Mouse (Mus musculus) MEL (cell line): ENCODE measurements at regions not wholly inside any gene's neighbourhood (a gene's known extent, or its start where the extent isn't known, plus 50 kb on each side); places are given as distances from the start of the nearest gene placed in this dataset.

ENCODE experiments used
- BHLHE40 ChIP-seq: IDR thresholded peaks from 2 replicates; pipeline ENCODE4 v1.6.1; 2012; ENCODE audit warnings: low read depth, mild to moderate bottlenecking, inconsistent platforms, low read length, improper control_type of control experiment, borderline replicate concordance
- CHD1 ChIP-seq: IDR thresholded peaks from 2 replicates; pipeline ENCODE4 v1.6.1; 2012; ENCODE audit warnings: low read depth, mild to moderate bottlenecking, inconsistent platforms, low read length, improper control_type of control experiment
- CTCF ChIP-seq, 3 experiments: IDR thresholded peaks in 2 of 3; conservative IDR thresholded peaks in 1 of 3; 2 replicates each; pipeline ENCODE4 v1.5.1; 2011 to 2012; ENCODE audit warnings: low read length in 3 of 3, low read depth in 2 of 3, mild to moderate bottlenecking in 2 of 3, improper control_type of control experiment in 1 of 3, inconsistent platforms in 1 of 3, mixed read lengths in 1 of 3, moderate library complexity in 1 of 3; ENCODE audit not compliant: control insufficient read depth in 1 of 3, insufficient read depth in 1 of 3, poor library complexity in 1 of 3, severe bottlenecking in 1 of 3
- E2F4 ChIP-seq: IDR thresholded peaks from 2 replicates; pipeline ENCODE4 v1.6.1; 2011; ENCODE audit warnings: low read depth, low read length, improper control_type of control experiment, borderline replicate concordance
- ETS1 ChIP-seq: IDR thresholded peaks from 2 replicates; pipeline ENCODE4 v1.6.1; 2012; ENCODE audit warnings: low read depth, mild to moderate bottlenecking, inconsistent platforms, low read length, improper control_type of control experiment, moderate library complexity
- GABPA ChIP-seq: IDR thresholded peaks from 2 replicates; pipeline ENCODE4 v1.6.1; 2012; ENCODE audit warnings: low read depth, mild to moderate bottlenecking, inconsistent platforms, low read length, improper control_type of control experiment, moderate library complexity
- HCFC1 ChIP-seq: IDR thresholded peaks from 2 replicates; pipeline ENCODE4 v1.6.1; 2012; ENCODE audit warnings: low read depth, mild to moderate bottlenecking, inconsistent platforms, low read length, improper control_type of control experiment, moderate library complexity
- POLR2A ChIP-seq, 2 experiments: IDR thresholded peaks; 2 replicates each; pipeline ENCODE4 v1.6.1; 2011 to 2012; ENCODE audit warnings: low read length in 2 of 2, mild to moderate bottlenecking in 2 of 2, control low read depth in 1 of 2, improper control_type of control experiment in 1 of 2, low read depth in 1 of 2, moderate library complexity in 1 of 2; ENCODE audit not compliant: control insufficient read depth in 1 of 2, insufficient read depth in 1 of 2, poor library complexity in 1 of 2
- POLR2AphosphoS2 ChIP-seq: IDR thresholded peaks from 2 replicates; pipeline ENCODE4 v1.6.1; 2011; ENCODE audit warnings: low read length, improper control_type of control experiment
- TCF12 ChIP-seq: IDR thresholded peaks from 2 replicates; pipeline ENCODE4 v1.6.1; 2014; ENCODE audit warnings: low read depth, mild to moderate bottlenecking, inconsistent platforms, low read length, improper control_type of control experiment, moderate library complexity
- ZNF384 ChIP-seq: IDR thresholded peaks from 2 replicates; pipeline ENCODE4 v1.6.1; 2012; ENCODE audit warnings: low read depth, mild to moderate bottlenecking, inconsistent platforms, low read length, improper control_type of control experiment

DNA sequence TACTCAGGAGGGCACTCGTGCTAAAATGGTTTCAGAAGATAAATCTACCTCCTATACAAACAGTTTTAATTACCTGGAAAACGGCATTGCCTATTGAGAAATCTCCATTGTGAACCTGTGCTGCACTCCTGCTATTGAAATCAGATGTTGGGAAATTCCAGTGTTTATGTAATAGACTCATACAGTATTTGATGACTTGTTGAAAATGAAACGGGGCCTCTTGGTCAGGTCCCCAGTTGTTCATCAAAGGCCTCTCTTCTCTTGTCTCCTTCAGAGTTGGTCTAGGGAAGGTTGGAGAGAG is 246.8 kb upstream of the Meis1 start:
- TF ChIP-seq POLR2A (IDR thresholded peaks at IDR 0.05; ENCODE audit: control insufficient read depth in 1 of 2, insufficient read depth in 1 of 2, low read depth in 1 of 2, low read length in 2 of 2, poor library complexity in 1 of 2) (no peak), POLR2AphosphoS2 (no peak), HCFC1 (no peak), CTCF (IDR thresholded peaks at IDR 0.05 in 2 of 3, conservative IDR thresholded peaks at IDR 0.05 in 1 of 3; ENCODE audit: control insufficient read depth in 1 of 3, insufficient read depth in 1 of 3, low read depth in 2 of 3, low read length in 3 of 3, poor library complexity in 1 of 3, severe bottlenecking in 1 of 3) (no peak), GABPA (no peak), ETS1 (no peak), CHD1 (no peak), ZNF384 (no peak), BHLHE40 (no peak), E2F4 (no peak), TCF12 (no peak)
